Mouse (Mus musculus): ENCODE data around the gene Otub1. TPM values are rescaled to one million over a fixed set of nuclear protein-coding genes. Genes with fewer than 3 reads are reported as not detected.

Otub1 gene
- total and polyA plus RNA-seq, 3 experiments, result 46.4 to 153 (median 91.4) TPM

GRCm38 (mm10) chr19:7157734-7158133 lies 48.4 kb downstream of the Otub1 start:
- no peaks in the 10 kb centered on the region for H3K36me3 ChIP-seq (replicated peaks)
- peaks cover 35% of the 10 kb centered on the region; the same call in 1 of the 2 replicates for H3K27me3 ChIP-seq (ENCODE audit: insufficient read depth, low read length)
- H3K9me3 ChIP-seq (replicated peaks), result no peaks in the 10 kb centered on the region
- no peak for TF ChIP-seq TAL1 (conservative IDR thresholded peaks at IDR 0.05; ENCODE audit: low read depth, low read length)
- H3K4me3 ChIP-seq (ENCODE audit: low read depth, low read length), result no peak overlapping the region
- DNase-seq (ENCODE audit: low spot score), result no peak
- ATAC-seq (ENCODE audit: extremely low read depth, insufficient number of reproducible peaks, low FRiP score, poor library complexity, severe bottlenecking), result no peak
- H3K4me1 ChIP-seq (ENCODE audit: insufficient read depth, low read depth, low read length), result no peaks in the 10 kb centered on the region

- Histone ChIP-seq H3K36me3 (replicated peaks) (no peaks in the 10 kb centered on the region), H3K4me1 (ENCODE audit: insufficient read depth, low read depth, low read length) (no peaks in the 10 kb centered on the region), H3K27me3 (ENCODE audit: insufficient read depth, low read length) (peaks cover 35% of the 10 kb centered on the region; the same call in 1 of the 2 replicates), H3K4me3 (ENCODE audit: low read depth, low read length) (no peak overlapping the region), H3K9me3 (replicated peaks) (no peaks in the 10 kb centered on the region)
- DNase-seq (ENCODE audit: low spot score) (no peak), ATAC-seq (ENCODE audit: extremely low read depth, insufficient number of reproducible peaks, low FRiP score, poor library complexity, severe bottlenecking) (no peak)
- no peak for TF ChIP-seq CTCF (IDR thresholded peaks at IDR 0.05; ENCODE audit: low read depth, low read length)
- no peak for TF ChIP-seq GATA1 (IDR thresholded peaks at IDR 0.05; ENCODE audit: borderline replicate concordance, low read length)
- no peak for TF ChIP-seq POLR2AphosphoS5 (IDR thresholded peaks at IDR 0.05; ENCODE audit: insufficient replicate concordance, low read depth, low read length)
- no peak for TF ChIP-seq TAL1 (conservative IDR thresholded peaks at IDR 0.05; ENCODE audit: low read depth, low read length)
- TF ChIP-seq GATA2 (IDR thresholded peaks at IDR 0.05; ENCODE audit: borderline replicate concordance, low read depth, low read length), result no peak
These were observed 50.9 kb downstream of the Otub1 start for GRCm38 (mm10) chr19:7155196-7155595.

GRCm38 (mm10) chr19:7153232-7153631 lies 52.9 kb downstream of the Otub1 start:
- H3K4me1 ChIP-seq (ENCODE audit: insufficient read depth, low read depth, low read length), result no peaks in the 10 kb centered on the region
- ATAC-seq (ENCODE audit: extremely low read depth, insufficient number of reproducible peaks, low FRiP score, poor library complexity, severe bottlenecking) (no peak), DNase-seq (ENCODE audit: low spot score) (no peak)
- H3K27me3 ChIP-seq (ENCODE audit: insufficient read depth, low read length), result peaks cover 38% of the 10 kb centered on the region
- no peaks in the 10 kb centered on the region for H3K9me3 ChIP-seq (replicated peaks)
- no peaks in the 10 kb centered on the region for H3K36me3 ChIP-seq (replicated peaks)
- no peak overlapping the region for H3K4me3 ChIP-seq (ENCODE audit: low read depth, low read length)
- TF ChIP-seq GATA2 (IDR thresholded peaks at IDR 0.05; ENCODE audit: borderline replicate concordance, low read depth, low read length) (no peak), GATA1 (IDR thresholded peaks at IDR 0.05; ENCODE audit: borderline replicate concordance, low read length) (no peak), CTCF (IDR thresholded peaks at IDR 0.05; ENCODE audit: low read depth, low read length) (no peak), TAL1 (conservative IDR thresholded peaks at IDR 0.05; ENCODE audit: low read depth, low read length) (no peak), POLR2AphosphoS5 (IDR thresholded peaks at IDR 0.05; ENCODE audit: insufficient replicate concordance, low read depth, low read length) (no peak)

- ATAC-seq (ENCODE audit: extremely low read depth, insufficient number of reproducible peaks, low FRiP score, poor library complexity, severe bottlenecking) (no peak), DNase-seq (ENCODE audit: low spot score) (no peak)
- TF ChIP-seq POLR2AphosphoS5 (IDR thresholded peaks at IDR 0.05; ENCODE audit: insufficient replicate concordance, low read depth, low read length) (no peak), GATA1 (IDR thresholded peaks at IDR 0.05; ENCODE audit: borderline replicate concordance, low read length) (no peak), GATA2 (IDR thresholded peaks at IDR 0.05; ENCODE audit: borderline replicate concordance, low read depth, low read length) (no peak), CTCF (IDR thresholded peaks at IDR 0.05; ENCODE audit: low read depth, low read length) (no peak)
- H3K36me3 ChIP-seq (replicated peaks), result no peaks in the 10 kb centered on the region
- H3K9me3 ChIP-seq (replicated peaks), result no peaks in the 10 kb centered on the region
- peaks cover 29% of the 10 kb centered on the region for H3K27me3 ChIP-seq (ENCODE audit: insufficient read depth, low read length)
- no peak overlapping the region for H3K4me3 ChIP-seq (ENCODE audit: low read depth, low read length)
- no peaks in the 10 kb centered on the region for H3K4me1 ChIP-seq (ENCODE audit: insufficient read depth, low read depth, low read length)
These were observed 54.0 kb downstream of the Otub1 start for GRCm38 (mm10) chr19:7151927-7152653.

GRCm38 (mm10) chr19:7151300-7151926 lies 54.7 kb downstream of the Otub1 start:
- no peak overlapping the region for H3K4me3 ChIP-seq (ENCODE audit: low read depth, low read length)
- TF ChIP-seq POLR2AphosphoS5 (IDR thresholded peaks at IDR 0.05; ENCODE audit: insufficient replicate concordance, low read depth, low read length), result no peak
- TF ChIP-seq GATA2 (IDR thresholded peaks at IDR 0.05; ENCODE audit: borderline replicate concordance, low read depth, low read length), result no peak
- no peak for TF ChIP-seq CTCF (IDR thresholded peaks at IDR 0.05; ENCODE audit: low read depth, low read length)
- no peak for TF ChIP-seq TAL1 (conservative IDR thresholded peaks at IDR 0.05; ENCODE audit: low read depth, low read length)
- no peak for TF ChIP-seq GATA1 (IDR thresholded peaks at IDR 0.05; ENCODE audit: borderline replicate concordance, low read length)
- ATAC-seq (ENCODE audit: extremely low read depth, insufficient number of reproducible peaks, low FRiP score, poor library complexity, severe bottlenecking) (no peak), DNase-seq (ENCODE audit: low spot score) (no peak)
- no peaks in the 10 kb centered on the region for H3K4me1 ChIP-seq (ENCODE audit: insufficient read depth, low read depth, low read length)
- no peaks in the 10 kb centered on the region for H3K36me3 ChIP-seq (replicated peaks)
- no peaks in the 10 kb centered on the region for H3K9me3 ChIP-seq (replicated peaks)
- H3K27me3 ChIP-seq (ENCODE audit: insufficient read depth, low read length), result peaks cover 23% of the 10 kb centered on the region

- no peak for TF ChIP-seq TAL1 (conservative IDR thresholded peaks at IDR 0.05; ENCODE audit: low read depth, low read length)
- TF ChIP-seq CTCF (IDR thresholded peaks at IDR 0.05; ENCODE audit: low read depth, low read length), result no peak
- no peak for TF ChIP-seq GATA1 (IDR thresholded peaks at IDR 0.05; ENCODE audit: borderline replicate concordance, low read length)
- no peak for TF ChIP-seq GATA2 (IDR thresholded peaks at IDR 0.05; ENCODE audit: borderline replicate concordance, low read depth, low read length)
- TF ChIP-seq POLR2AphosphoS5 (IDR thresholded peaks at IDR 0.05; ENCODE audit: insufficient replicate concordance, low read depth, low read length), result no peak
- no peaks in the 10 kb centered on the region for H3K9me3 ChIP-seq (replicated peaks)
- peaks cover 32% of the 10 kb centered on the region for H3K27me3 ChIP-seq (ENCODE audit: insufficient read depth, low read length)
- no peaks in the 10 kb centered on the region; the same call in 1 of the 2 replicates for H3K4me1 ChIP-seq (ENCODE audit: insufficient read depth, low read depth, low read length)
- no peak overlapping the region for H3K4me3 ChIP-seq (ENCODE audit: low read depth, low read length)
- no peaks in the 10 kb centered on the region for H3K36me3 ChIP-seq (replicated peaks)
- no peak for ATAC-seq (ENCODE audit: extremely low read depth, insufficient number of reproducible peaks, low FRiP score, poor library complexity, severe bottlenecking)
- DNase-seq (ENCODE audit: low spot score), result no peak
These were observed 56.9 kb downstream of the Otub1 start for GRCm38 (mm10) chr19:7149158-7149685.

All from G1E (cell line).